Mouse (Mus musculus): Measurements from ENCODE around the gene Traf3ip2.

GRCm38 (mm10) chr10:39597792-39598183 is 14.9 kb upstream of the Traf3ip2 start:
- no peak for TF ChIP-seq CTCF (IDR thresholded peaks at IDR 0.05; ENCODE audit: borderline replicate concordance, extremely low read depth, insufficient read depth, insufficient read length)
- no peak for TF ChIP-seq POLR2A (IDR thresholded peaks at IDR 0.05; ENCODE audit: borderline replicate concordance, extremely low read depth, insufficient read depth, insufficient read length, poor library complexity, severe bottlenecking)

All from brain, embryonic 14.5 days (tissue).